Mouse (Mus musculus) embryonic fibroblast, embryonic 13.5 days (primary cell): ENCODE results near the gene Zfp804b. TPM values are rescaled to one million over a fixed set of nuclear protein-coding genes. Genes with fewer than 3 reads are reported as not detected.

Experiments used
- H3K27ac ChIP-seq: 2 replicates; pipeline ENCODE4 v1.5.1; 2012; ENCODE audit warnings: low read length, control low read depth, inconsistent platforms; ENCODE audit not compliant: insufficient read depth
- H3K4me1 ChIP-seq: 2 replicates; pipeline ENCODE4 v1.6.1; 2011; ENCODE audit warnings: low read length; ENCODE audit not compliant: control insufficient read depth, insufficient read depth
- H3K4me3 ChIP-seq: 2 replicates; pipeline ENCODE4 v1.5.1; 2011; ENCODE audit warnings: mild to moderate bottlenecking, control low read depth, low read length; ENCODE audit not compliant: insufficient read depth
- CTCF ChIP-seq: IDR thresholded peaks from 2 replicates; pipeline ENCODE4 v1.5.1; 2011; ENCODE audit warnings: mild to moderate bottlenecking, control low read depth, low read length, moderate library complexity, borderline replicate concordance; ENCODE audit not compliant: insufficient read depth
- POLR2A ChIP-seq: IDR thresholded peaks from 2 replicates; pipeline ENCODE4 v1.6.1; 2011; ENCODE audit warnings: low read depth, mild to moderate bottlenecking, control low read depth, low read length, moderate library complexity
- polyA plus RNA-seq: library from polyadenylated mRNA; stranded (reverse); fragments of >200 nt; gene quantifications from 2 replicates; pipeline ENCODE4 v1.2.4, GENCODE M21; 2011; ENCODE audit warnings: low read depth; ENCODE audit not compliant: missing spikeins, insufficient read length

Gene Zfp804b
- polyA plus RNA-seq, 1 experiment, result not detected

GRCm38 (mm10) chr5:7102387-7102786 is 242.2 kb downstream of the Zfp804b start:
- Histone ChIP-seq H3K4me3 (no peak overlapping the region), H3K4me1 (no peaks in the 10 kb centered on the region), H3K27ac (no peak overlapping the region)
- TF ChIP-seq POLR2A (no peak), CTCF (no peak)

- TF ChIP-seq POLR2A (no peak), CTCF (no peak)
- no peak overlapping the region for H3K27ac ChIP-seq
- no peak overlapping the region for H3K4me3 ChIP-seq
- no peaks in the 10 kb centered on the region for H3K4me1 ChIP-seq
Measured at GRCm38 (mm10) chr5:7073936-7074631, 270.5 kb downstream of the Zfp804b start.

DNA sequence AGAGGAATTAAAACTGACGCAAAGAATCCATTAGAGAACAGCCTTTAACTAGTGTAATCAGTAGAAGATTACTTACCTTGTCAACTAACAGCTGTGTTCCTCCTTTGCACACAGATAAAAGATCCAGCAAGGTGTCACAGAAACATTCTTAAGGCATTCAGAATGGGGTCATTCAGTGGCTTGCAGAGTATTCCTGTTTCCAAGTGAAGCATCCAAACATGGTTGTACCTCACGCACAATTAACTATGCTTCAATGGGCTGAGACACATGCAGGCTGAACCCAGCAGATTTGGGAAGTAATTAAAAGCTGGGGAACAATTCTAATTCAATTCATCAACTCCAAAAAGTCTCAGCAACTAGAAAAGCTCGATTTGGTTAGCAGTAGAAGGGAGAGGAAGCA is 337.1 kb downstream of the Zfp804b start:
- Histone ChIP-seq H3K4me1 (no peaks in the 10 kb centered on the region), H3K27ac (no peak overlapping the region), H3K4me3 (no peak overlapping the region)
- TF ChIP-seq CTCF (no peak), POLR2A (no peak)

DNA sequence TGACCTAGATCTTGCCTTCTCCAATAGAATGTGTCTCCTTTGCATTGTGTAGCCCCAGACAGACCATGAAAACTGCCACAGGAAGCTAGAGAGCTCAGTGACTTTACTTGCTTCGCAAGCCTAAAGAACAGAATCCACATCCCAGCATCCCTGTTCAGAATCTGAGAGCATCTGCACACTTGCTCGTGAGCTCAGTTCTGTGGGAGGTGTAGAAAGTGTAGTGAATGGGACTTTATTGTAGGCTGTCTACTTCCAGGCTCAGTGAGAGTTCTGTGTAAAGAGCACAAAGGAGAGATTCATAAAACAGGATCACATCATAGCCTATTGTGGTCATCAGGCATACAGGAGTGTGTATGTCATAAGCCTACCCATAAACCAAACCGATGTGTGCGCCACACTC is 360.6 kb downstream of the Zfp804b start:
- H3K27ac ChIP-seq, result no peak overlapping the region
- no peak for TF ChIP-seq POLR2A
- TF ChIP-seq CTCF, result no peak
- H3K4me1 ChIP-seq, result no peaks in the 10 kb centered on the region
- no peak overlapping the region for H3K4me3 ChIP-seq

GRCm38 (mm10) chr5:6934837-6935236 is 409.7 kb downstream of the Zfp804b start:
- Histone ChIP-seq H3K4me1 (no peaks in the 10 kb centered on the region), H3K4me3 (no peak overlapping the region), H3K27ac (no peak overlapping the region)
- TF ChIP-seq POLR2A (no peak), CTCF (no peak)

DNA sequence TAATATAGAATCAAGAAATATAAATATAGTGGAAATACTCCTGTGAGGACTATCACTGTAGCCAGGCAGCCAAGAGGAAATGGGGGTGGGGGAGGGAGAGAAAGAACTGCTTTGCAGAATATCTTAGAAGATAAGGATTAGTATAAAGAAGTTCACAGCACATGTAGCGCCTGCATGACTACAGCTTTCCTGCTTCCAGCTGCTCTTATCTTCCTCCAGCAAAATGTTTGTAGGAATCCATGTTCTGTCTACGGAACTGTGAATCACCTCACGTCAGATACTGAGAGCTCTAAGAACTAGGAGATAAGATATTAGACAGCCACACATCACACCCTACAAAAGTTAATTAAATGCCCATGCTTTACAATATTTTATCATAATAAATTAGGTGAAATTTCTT is 433.3 kb downstream of the Zfp804b start:
- Histone ChIP-seq H3K4me1 (no peaks in the 10 kb centered on the region), H3K4me3 (no peak overlapping the region), H3K27ac (no peak overlapping the region)
- no peak for TF ChIP-seq CTCF

DNA sequence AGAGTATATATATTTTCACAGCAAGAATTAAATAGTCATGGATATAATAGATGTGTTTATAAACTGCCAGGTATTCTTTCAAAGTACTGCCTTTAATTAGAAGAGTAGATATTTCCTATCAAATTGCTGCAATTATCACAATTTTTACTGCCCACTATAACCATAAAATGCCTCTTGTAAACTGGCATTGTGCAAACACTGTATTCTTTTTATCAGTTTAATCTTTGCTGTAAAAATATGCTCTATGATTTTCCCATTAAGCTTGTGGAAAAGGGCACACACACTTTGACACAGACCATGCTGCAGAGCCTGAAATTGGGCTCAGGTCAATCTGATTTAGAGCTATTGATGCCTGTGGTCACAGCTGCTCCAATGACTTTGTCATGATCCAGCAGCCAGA is 463.2 kb downstream of the Zfp804b start:
- Histone ChIP-seq H3K4me1 (no peaks in the 10 kb centered on the region), H3K4me3 (no peak overlapping the region), H3K27ac (no peak overlapping the region)
- TF ChIP-seq CTCF (no peak), POLR2A (no peak)

GRCm38 (mm10) chr5:6871566-6871965 is 473.0 kb downstream of the Zfp804b start:
- TF ChIP-seq POLR2A, result no peak
- no peak for TF ChIP-seq CTCF
- no peak overlapping the region for H3K27ac ChIP-seq
- no peaks in the 10 kb centered on the region for H3K4me1 ChIP-seq
- H3K4me3 ChIP-seq, result no peak overlapping the region

- no peak for TF ChIP-seq POLR2A
- no peak for TF ChIP-seq CTCF
- H3K4me3 ChIP-seq, result no peak overlapping the region
- no peaks in the 10 kb centered on the region for H3K4me1 ChIP-seq
- no peak overlapping the region for H3K27ac ChIP-seq
Measured at GRCm38 (mm10) chr5:6870970-6871369, 473.6 kb downstream of the Zfp804b start.

- Histone ChIP-seq H3K4me1 (no peaks in the 10 kb centered on the region), H3K27ac (no peak overlapping the region), H3K4me3 (no peak overlapping the region)
- no peak for TF ChIP-seq POLR2A
- TF ChIP-seq CTCF, result no peak
Measured at GRCm38 (mm10) chr5:6795396-6795795, 549.2 kb downstream of the Zfp804b start.

GRCm38 (mm10) chr5:6769357-6769892 is 575.1 kb downstream of the Zfp804b start:
- no peak for TF ChIP-seq CTCF
- TF ChIP-seq POLR2A, result no peak
- H3K4me3 ChIP-seq, result no peak overlapping the region

More at GRCm38 (mm10) chr5:6769357-6769892, 575.1 kb downstream of the Zfp804b start:
- no peaks in the 10 kb centered on the region for H3K4me1 ChIP-seq
- H3K27ac ChIP-seq, result no peak overlapping the region

Other genes with a start within 250 kb of the Zfp804b start
- gene Tex47, start 40.6 kb downstream of the Zfp804b start, polyA plus RNA-seq, result not detected in 2 replicates